Mouse (Mus musculus): ENCODE results near the gene Ankmy1. TPM values are rescaled to one million over a fixed set of nuclear protein-coding genes. Genes with fewer than 3 reads are reported as not detected.

Gene Ankmy1
- polyA plus RNA-seq (2012; rRNA removed): 0.20 and 0.30 TPM in 2 replicates

DNA sequence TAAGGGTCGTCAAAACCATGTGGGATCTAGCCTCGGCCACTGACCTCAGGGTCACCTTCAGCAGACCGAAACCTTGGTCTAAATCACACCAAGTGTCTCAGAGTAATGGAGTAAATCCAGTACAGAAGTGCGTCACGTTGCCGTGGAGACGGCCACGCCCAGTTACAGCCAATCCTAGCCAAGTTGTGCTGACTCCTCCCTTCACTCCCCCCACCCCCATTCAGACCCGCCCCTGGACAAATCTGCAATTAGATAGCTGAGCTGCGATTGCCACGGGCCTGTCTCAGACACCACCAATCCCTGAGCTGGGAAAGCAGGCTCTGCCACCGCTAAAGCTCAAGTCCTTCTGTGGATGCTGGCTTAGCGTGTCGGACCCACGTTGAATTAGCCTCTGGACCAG lies at the start of gene Ankmy1:
Gene Ankmy1 (minus strand): TSS at position 121 of the 400 bp plus-strand sequence.

DNA sequence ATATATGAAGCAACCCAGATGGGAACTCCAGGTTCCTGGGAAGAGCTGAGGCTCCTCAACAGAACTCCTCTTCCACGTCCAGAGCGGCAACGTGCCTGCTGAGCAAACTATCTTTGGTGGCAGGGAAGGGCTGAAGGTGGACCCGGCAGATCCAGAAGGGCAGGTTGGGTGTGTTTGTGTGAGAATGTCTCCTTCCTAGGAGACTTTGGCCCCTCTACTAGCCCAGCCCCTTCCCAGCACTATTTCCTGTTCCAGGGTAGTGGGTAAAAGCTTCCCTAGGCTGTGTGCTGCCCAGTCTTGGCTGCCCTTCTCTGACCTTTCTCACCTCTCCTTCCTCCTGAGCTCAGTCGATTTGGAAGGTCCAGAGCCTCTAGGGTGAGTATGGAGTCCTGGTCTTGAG lies 47.9 kb upstream of the Ankmy1 start, which contains the start of gene Gpr35:
Gene Gpr35 (plus strand): TSS at position 259 of the 400 bp plus-strand sequence.

DNA sequence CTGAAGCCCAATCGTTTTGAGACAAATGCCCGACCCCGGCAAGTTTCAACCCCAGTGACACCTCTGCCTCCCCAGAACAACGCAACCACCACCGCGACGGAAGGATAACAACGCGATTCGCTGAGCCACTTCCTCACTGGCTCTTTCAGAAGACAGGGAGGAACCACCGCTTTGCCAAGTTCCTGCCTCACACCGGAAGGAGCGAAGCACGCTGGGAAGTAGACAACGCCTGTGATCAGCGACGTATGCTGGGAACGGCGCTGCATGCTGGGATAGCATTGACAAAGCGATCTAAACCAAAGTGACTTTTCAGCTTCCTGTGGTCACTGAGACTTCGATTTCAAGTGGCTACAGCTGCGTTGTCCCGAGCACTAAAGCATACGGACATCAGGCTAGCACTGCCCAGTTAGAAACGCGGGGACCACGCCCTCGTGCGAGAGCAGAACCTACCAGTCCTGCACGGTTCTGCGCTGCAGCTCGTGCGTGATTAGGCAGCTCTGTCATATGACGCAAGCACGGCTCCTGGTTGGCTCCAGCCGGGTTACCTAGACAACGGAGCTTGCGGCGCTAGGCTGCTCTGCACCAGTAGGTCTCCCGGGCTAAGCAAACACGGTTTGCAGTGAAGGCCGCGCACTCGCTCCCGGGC lies 31.6 kb upstream of the Ankmy1 start, which contains the start of gene Capn10:
Gene Capn10 (plus strand): TSS at position 195 of the 646 bp plus-strand sequence.

DNA sequence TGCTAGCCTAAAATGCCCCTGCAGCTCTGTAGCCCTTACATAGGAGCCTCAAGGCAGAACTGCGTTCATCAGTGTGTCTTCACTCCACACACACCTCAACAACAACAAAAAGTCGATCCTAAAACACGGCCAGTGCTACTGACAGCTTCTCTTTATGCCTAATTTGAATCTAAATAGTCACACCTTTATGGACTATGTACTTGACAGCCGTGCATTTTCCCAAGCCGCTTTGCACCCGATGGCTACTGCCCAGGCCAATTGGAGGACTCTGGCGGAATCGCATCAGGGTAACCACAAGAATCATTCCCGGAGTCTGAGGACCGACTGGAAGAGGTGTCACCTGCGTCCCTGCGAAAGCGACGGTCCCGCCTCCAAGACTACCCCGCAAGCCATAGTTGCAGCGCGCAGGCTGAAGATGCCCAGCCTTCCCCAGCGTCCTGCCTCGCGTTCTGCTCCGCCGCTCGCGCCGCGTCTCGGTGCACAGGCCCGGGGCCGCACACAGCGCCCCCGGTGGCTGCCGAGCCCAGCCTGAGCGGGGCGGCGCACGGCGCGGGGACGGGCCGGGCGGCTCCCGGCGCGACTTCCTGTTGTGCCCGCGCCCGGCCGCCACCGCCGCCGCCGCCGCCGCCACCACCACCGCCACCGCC lies 7.7 kb upstream of the Ankmy1 start, which contains the start of gene Rnpepl1:
Gene Rnpepl1 (plus strand): TSS at position 545 of the 647 bp plus-strand sequence.

GRCm38 (mm10) chr1:92906779-92907631 lies 4.3 kb upstream of the Ankmy1 start, which contains the start of gene Dusp28:
Gene Dusp28, plus strand, starts transcription at chr1:92906981.

DNA sequence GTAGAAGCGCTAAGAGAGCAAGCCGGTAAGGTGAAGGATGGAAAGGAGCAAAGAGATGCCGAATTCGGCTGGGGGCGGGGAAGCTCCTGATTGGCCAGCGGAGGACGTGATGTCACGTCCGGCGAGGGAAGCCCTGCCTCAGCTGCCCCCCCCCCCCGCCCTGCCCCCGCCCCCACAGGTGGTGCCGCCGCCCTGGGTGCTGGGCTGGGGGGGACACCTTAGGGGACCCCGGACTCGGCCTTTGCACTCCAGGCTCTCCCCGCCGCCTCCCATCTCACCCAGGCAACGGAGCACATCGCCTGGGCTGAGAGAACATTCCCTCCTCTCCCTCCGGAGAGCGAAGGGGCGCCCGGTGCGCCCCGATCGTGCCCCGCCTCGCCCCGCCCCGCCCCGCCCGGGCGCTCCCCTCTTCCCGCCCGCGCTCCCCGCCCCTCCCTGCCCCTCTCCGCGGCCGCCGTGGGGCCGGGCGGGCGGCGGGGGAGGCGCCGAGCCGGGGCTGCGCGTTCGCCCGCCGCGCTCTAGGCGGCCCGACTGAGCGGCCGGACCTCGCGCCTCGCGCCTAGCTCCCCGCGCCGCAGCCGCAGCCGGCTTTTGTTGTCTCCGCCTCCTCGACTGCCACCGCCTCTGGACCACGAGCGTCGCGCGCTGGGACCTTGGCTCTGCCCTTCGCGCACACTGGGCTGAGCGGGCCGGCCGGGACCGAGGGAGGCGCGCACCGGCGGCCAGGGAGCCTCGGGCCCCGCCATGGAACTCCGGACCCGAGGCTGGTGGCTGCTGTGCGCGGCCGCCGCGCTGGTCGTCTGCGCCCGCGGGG lies 71.3 kb downstream of the Ankmy1 start, which contains the start of gene Gpc1:
Gene Gpc1 (plus strand): TSS at position 458 of the 814 bp plus-strand sequence.

Other genes starting within 250 kb of the Ankmy1 start
- 150 and 154 TPM in 2 replicates for gene Gpc1, start 71.3 kb downstream of the Ankmy1 start, polyA plus RNA-seq (2012; rRNA removed)
- 16.0 and 16.2 TPM in 2 replicates for gene Dusp28, start 4.1 kb upstream of the Ankmy1 start, polyA plus RNA-seq (2012; rRNA removed)
- gene Rnpepl1, start 7.9 kb upstream of the Ankmy1 start, polyA plus RNA-seq (2012; rRNA removed): 43.0 and 44.9 TPM in 2 replicates
- gene Capn10, start 31.5 kb upstream of the Ankmy1 start, polyA plus RNA-seq (2012; rRNA removed): 59.9 and 64.3 TPM in 2 replicates
- 0.26 and 0.31 TPM in 2 replicates for gene Gpr35, start 48.0 kb upstream of the Ankmy1 start, polyA plus RNA-seq (2012; rRNA removed)
- gene Aqp12, start 103.4 kb upstream of the Ankmy1 start, polyA plus RNA-seq (2012; rRNA removed): not detected in 2 replicates
- 208 and 228 TPM in 2 replicates for gene Kif1a, start 199.0 kb upstream of the Ankmy1 start, polyA plus RNA-seq (2012; rRNA removed)
- not detected in 2 replicates for gene Agxt, start 232.3 kb upstream of the Ankmy1 start, polyA plus RNA-seq (2012; rRNA removed)

Data from central nervous system, embryonic 18 days (tissue).